Mouse (Mus musculus): Measurements from ENCODE around the gene Sos1.

DNA sequence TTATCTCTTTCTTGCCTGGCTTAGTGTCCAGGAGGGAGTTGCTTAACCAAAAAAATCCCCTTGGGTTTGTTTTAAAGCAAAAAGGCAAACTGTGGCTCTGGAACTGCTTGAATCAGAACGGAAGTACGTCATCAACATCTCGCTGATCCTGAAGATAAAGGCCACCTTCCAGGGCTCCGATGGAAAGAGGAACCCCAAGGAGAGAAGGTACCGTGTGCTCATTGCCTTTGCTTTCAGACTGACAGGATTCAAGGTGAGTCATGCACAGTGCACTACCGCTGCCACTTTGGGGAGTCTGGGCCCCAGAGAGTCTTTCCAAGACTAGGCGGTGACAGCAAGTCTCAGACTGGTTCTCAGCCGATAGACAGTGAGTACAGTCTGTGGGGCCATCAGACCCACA lies 120.0 kb downstream of the Sos1 start:
- TF ChIP-seq POLR2A (IDR thresholded peaks at IDR 0.05; ENCODE audit: borderline replicate concordance, extremely low read depth, low read depth, low read length) = no peak
- no peak for TF ChIP-seq CTCF (IDR thresholded peaks at IDR 0.05; ENCODE audit: insufficient read depth, low read length)
